Mouse (Mus musculus) ES-Bruce4 (cell line): ENCODE measurements around the gene Pcolce2.
"Not testable (repeated sequence)": the region's sequence is repeated elsewhere in the genome, so short reads cannot be mapped to it uniquely, and the experiment has no call there.

Source experiments
- CTCF ChIP-seq: IDR thresholded peaks from one replicate; pipeline ENCODE4 v1.8.1; 2011; ENCODE audit warnings: low read depth, low read length
- POLR2A ChIP-seq: IDR thresholded peaks from one replicate; pipeline ENCODE4 v1.8.1; 2011; ENCODE audit warnings: low read length; ENCODE audit not compliant: insufficient read depth

- TF ChIP-seq CTCF, POLR2A: not testable (repeated sequence)
Measured at GRCm38 (mm10) chr9:95629561-95629960, 7.8 kb upstream of the Pcolce2 start.
